Mouse (Mus musculus) spleen, adult 2 months (tissue): ENCODE data around the gene Zp2. TPM values are rescaled to one million over a fixed set of nuclear protein-coding genes. Genes with fewer than 3 reads are reported as not detected.

Experiments used
- DNase-seq, 2 experiments: peaks; one replicate each; pipeline versions ENCODE4 v3.0.0 to v3.0.0-alpha.2; 2012 to 2021; ENCODE audit warnings: low spot score in 2 of 2, low read depth in 1 of 2
- H3K27ac ChIP-seq: fragments of 200-500 bp; 2 replicates; pipeline ENCODE4 v1.5.1; 2012; ENCODE audit warnings: low read length, inconsistent platforms; ENCODE audit not compliant: insufficient read depth
- H3K27me3 ChIP-seq: fragments of 200-500 bp; 2 replicates; pipeline ENCODE4 v1.6.1; 2012; ENCODE audit warnings: mild to moderate bottlenecking, moderate library complexity, low read length, inconsistent platforms; ENCODE audit not compliant: control insufficient read depth, insufficient read depth
- H3K36me3 ChIP-seq: fragments of 200-500 bp; 2 replicates; pipeline ENCODE4 v1.6.1; 2012; ENCODE audit warnings: mild to moderate bottlenecking, low read length, inconsistent platforms; ENCODE audit not compliant: control insufficient read depth, insufficient read depth
- H3K4me1 ChIP-seq: fragments of 200-500 bp; 2 replicates; pipeline ENCODE4 v1.6.1; 2011; ENCODE audit warnings: inconsistent platforms; ENCODE audit not compliant: control insufficient read depth, insufficient read depth, insufficient read length
- H3K4me3 ChIP-seq: fragments of 200-500 bp; 2 replicates; pipeline ENCODE4 v1.5.1; 2011; ENCODE audit warnings: mild to moderate bottlenecking, inconsistent platforms; ENCODE audit not compliant: insufficient read depth, insufficient read length; ENCODE audit errors: extremely low read depth
- CTCF ChIP-seq: fragments of 200-500 bp; IDR thresholded peaks from 2 replicates; pipeline ENCODE4 v1.5.1; 2011; ENCODE audit warnings: mild to moderate bottlenecking, inconsistent platforms; ENCODE audit not compliant: insufficient read depth, insufficient read length, insufficient replicate concordance; ENCODE audit errors: extremely low read depth
- POLR2A ChIP-seq: fragments of 200-500 bp; IDR thresholded peaks from 2 replicates; pipeline ENCODE4 v1.6.1; 2011; ENCODE audit warnings: low read depth, low read length, inconsistent platforms
- WGBS: fragments of 180-500 bp; shearing (Covaris S2); methylation state at CpG from one replicate; pipeline ENCODE4 v1.1.7; 2018; 5-methylcytosine and 5-hydroxymethylcytosine counted together
- polyA plus RNA-seq: library from polyadenylated mRNA; depleted of rRNA; stranded (reverse); fragments of >200 nt; gene quantifications from 2 replicates; pipeline ENCODE4 v1.2.3, GENCODE M21; 2012

Zp2 gene
- polyA plus RNA-seq, 1 experiment = not detected

DNA sequence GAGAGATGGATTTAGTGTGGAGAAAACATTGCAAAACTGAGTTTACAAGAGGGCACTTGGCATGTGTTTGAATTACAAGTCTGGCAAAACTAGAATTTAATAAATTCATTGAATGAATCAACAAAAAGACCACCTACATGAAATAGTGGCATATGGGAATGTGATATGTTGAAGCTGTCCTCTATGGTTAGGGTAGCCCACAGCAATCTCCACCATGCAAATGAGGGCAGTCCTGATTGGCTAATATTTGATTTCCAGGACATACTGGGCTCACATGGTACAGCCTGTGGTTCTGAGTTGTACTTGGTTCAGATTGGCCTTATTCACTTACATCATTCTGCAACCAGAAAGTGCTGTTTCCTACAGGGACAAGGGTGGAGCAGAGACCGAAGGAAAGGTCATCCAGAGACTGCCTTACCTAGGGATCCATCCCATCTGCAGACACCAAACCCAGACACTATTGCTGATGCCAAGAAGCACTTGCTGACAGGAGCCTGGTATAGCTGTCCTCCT, 27.2 kb upstream of the Zp2 start:
- Histone ChIP-seq H3K27me3 (no peaks in the 10 kb centered on the region), H3K4me1 (no peaks in the 10 kb centered on the region), H3K27ac (no peak overlapping the region), H3K4me3 (no peak overlapping the region), H3K36me3 (no peaks in the 10 kb centered on the region)
- TF ChIP-seq POLR2A (no peak), CTCF (no peak)
- 84% methylated on average over 1 of the region's 1 CpGs for WGBS
- DNase-seq = no peak

DNA sequence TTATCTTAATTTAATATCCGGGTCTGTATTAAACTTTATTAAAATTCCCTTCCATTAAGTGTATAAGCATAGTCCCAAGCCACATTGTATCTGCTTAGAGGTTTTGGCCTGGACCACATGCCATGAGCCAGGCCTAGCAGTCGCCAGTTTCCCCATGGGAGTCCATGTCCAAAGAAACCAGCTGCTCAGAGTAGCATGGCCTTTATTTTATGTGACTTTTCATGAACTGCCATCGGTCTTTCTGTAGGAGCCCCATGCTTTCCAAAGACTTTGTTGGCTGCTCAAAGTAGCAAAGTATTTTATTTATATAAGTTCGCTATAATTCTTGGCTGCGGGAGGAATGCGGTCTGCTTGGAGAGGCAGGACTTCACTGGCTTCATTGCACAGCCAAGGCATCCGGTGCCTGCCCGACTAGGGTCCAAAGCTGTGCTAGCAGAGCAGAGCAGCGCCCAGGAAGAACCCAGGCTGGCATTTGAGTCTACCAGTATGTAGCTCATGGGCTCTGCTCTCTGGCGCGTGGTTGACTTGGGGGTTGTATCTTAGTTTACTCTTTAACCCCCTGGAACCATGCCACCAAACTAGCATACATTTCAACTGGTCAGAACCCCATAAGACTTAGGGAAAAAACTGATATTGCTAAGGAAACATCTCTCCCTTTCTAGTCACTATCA, 18.6 kb upstream of the Zp2 start:
- WGBS = 91% methylated on average over 11 of the region's 11 CpGs
- Histone ChIP-seq H3K4me1 (no peaks in the 10 kb centered on the region), H3K27me3 (no peaks in the 10 kb centered on the region), H3K36me3 (no peaks in the 10 kb centered on the region), H3K4me3 (no peak overlapping the region), H3K27ac (no peak overlapping the region)
- TF ChIP-seq POLR2A = no peak
- no peak for TF ChIP-seq CTCF
- no peak for DNase-seq

- H3K27me3 ChIP-seq = no peaks in the 10 kb centered on the region
- DNase-seq = no peak
- WGBS = 62% methylated on average over 4 of the region's 4 CpGs
- H3K4me3 ChIP-seq = no peak overlapping the region
- H3K36me3 ChIP-seq = no peaks in the 10 kb centered on the region
- H3K27ac ChIP-seq = no peak overlapping the region
- no peaks in the 10 kb centered on the region for H3K4me1 ChIP-seq
- TF ChIP-seq POLR2A (no peak), CTCF (no peak)
These were observed 13.1 kb upstream of the Zp2 start for GRCm38 (mm10) chr7:120158121-120158613.

GRCm38 (mm10) chr7:120157575-120158061, 12.5 kb upstream of the Zp2 start:
- Histone ChIP-seq H3K36me3 (no peaks in the 10 kb centered on the region), H3K4me1 (no peaks in the 10 kb centered on the region), H3K4me3 (no peak overlapping the region), H3K27me3 (no peaks in the 10 kb centered on the region), H3K27ac (no peak overlapping the region)
- WGBS = 67% methylated on average over 5 of the region's 5 CpGs
- no peak for TF ChIP-seq CTCF
- no peak for TF ChIP-seq POLR2A
- DNase-seq = no peak

DNA sequence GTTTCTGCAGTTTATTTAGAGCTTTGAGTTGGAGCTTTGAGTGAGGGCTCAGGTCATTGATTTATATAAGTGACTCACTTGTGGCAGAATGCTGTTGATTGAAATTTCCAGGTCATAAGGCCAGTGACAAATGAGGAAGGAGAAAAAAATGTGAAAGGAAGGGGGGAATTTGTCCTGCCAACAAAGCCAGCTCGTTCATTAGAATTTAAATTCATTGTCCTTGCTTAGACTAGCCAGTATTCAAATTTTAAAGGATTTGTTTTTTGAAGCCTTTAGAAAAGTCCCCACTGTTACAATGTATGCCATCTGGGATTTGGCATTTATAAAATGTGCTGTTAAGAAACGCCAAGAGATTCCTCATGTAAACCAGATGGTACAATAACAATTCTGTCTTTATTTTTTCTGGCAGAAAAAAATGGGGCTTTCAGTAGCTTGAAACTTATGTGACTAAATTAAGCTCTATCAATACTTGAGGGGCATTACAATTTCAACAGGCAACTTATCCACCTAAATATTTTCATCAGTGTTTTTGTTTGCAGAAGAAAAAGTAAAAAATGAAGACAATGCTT, 11.8 kb upstream of the Zp2 start:
- H3K27me3 ChIP-seq = no peaks in the 10 kb centered on the region
- no peak overlapping the region for H3K4me3 ChIP-seq
- H3K36me3 ChIP-seq = no peaks in the 10 kb centered on the region
- 42% methylated on average over 2 of the region's 2 CpGs for WGBS
- no peak for DNase-seq
- no peaks in the 10 kb centered on the region for H3K4me1 ChIP-seq
- no peak overlapping the region for H3K27ac ChIP-seq
- TF ChIP-seq CTCF (no peak), POLR2A (no peak)

DNA sequence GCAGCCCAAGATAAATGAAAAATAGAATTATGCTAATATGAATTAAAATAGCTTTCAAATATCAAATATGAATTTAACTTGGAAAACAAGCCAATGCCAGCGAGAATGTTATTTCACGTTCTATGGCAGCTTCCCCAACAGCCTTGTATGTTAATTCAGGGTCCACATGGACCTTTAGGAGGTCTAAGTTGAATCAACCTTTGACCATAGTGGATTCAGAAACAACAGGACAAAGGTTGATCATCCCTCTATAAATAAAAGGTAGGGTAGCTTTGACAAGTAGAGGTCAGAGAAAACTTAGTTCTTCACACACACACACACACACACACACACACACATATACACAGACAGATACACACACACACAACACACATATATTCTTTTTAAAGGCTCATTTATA, 5.8 kb upstream of the Zp2 start:
- Histone ChIP-seq H3K36me3 (no peaks in the 10 kb centered on the region), H3K4me1 (no peaks in the 10 kb centered on the region), H3K4me3 (no peak overlapping the region), H3K27me3 (no peaks in the 10 kb centered on the region), H3K27ac (no peak overlapping the region)
- DNase-seq = no peak
- TF ChIP-seq CTCF (no peak), POLR2A (no peak)
- WGBS = 86% methylated on average over 2 of the region's 2 CpGs

GRCm38 (mm10) chr7:120150257-120150656, 5.2 kb upstream of the Zp2 start:
- WGBS = 38% methylated on average over 3 of the region's 3 CpGs
- H3K27me3 ChIP-seq = no peaks in the 10 kb centered on the region
- H3K4me1 ChIP-seq = no peaks in the 10 kb centered on the region
- no peak for DNase-seq
- no peak overlapping the region for H3K27ac ChIP-seq
- no peak overlapping the region for H3K4me3 ChIP-seq
- TF ChIP-seq POLR2A (no peak), CTCF (no peak)
- H3K36me3 ChIP-seq = no peaks in the 10 kb centered on the region
